Mouse (Mus musculus) CD4-positive helper T cell, adult 2 months (primary cell): ENCODE data around the gene Krt25.

Source experiments
- DNase-seq: peaks from one replicate; pipeline ENCODE4 v3.0.0-alpha.2; 2012; ENCODE audit warnings: low read depth, missing footprints, low spot score

The Krt25 gene

DNA sequence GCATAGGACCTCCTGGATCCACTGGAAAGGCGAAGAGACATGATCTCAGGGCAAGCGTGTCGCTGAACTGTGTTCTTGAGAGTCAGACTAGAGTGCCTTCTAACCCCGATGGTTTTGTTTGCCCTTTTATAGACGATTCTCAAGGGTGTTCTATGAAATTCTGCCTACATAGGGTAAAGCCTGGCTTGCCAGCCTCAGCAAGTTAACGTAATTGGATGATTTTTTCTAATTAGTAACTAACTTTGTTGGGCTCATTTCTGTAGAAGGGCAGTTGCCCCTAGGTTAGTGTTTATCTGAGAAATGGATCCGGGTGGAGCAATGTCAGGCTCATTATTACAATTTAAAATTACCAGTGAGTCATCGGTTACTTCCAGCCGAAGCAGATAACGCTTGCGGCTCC, at the start of gene Krt25:
TSS of gene Krt25 (minus strand) at position 101 of the 400 bp plus-strand sequence.
- no peak for DNase-seq

DNA sequence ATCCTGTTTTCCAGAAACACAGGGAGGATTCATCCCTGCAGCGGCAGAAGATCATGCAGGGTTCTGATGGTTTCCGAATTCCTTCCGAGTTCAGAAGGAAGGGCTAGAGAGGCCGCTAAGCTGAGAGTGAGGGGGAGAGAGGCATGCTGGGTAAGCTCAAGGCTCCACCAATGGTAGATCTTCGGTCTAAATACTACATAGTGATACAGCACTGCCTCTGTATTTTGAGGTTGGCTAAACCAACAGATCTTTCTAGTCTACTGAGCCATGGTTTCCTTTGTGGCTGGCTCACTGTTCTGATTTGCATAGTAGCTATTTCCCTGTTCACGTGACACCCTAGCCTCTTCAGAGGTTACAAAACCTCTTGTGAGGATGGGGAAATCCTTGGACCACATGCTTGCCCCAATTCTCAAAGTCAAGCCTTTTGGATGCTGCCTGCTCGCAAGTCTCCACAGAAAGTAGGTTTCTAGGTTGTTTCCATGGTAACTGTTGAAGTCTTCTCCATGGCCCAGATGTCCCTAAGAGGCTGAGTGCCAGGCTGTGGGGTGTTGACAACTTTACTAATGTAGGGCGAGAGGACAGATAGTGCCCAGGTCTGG, 47.2 kb upstream of the Krt25 start:
- peak; percentile 20 for DNase-seq

GRCm38 (mm10) chr11:99369229-99369628, 46.5 kb upstream of the Krt25 start:
- DNase-seq, result no peak

DNA sequence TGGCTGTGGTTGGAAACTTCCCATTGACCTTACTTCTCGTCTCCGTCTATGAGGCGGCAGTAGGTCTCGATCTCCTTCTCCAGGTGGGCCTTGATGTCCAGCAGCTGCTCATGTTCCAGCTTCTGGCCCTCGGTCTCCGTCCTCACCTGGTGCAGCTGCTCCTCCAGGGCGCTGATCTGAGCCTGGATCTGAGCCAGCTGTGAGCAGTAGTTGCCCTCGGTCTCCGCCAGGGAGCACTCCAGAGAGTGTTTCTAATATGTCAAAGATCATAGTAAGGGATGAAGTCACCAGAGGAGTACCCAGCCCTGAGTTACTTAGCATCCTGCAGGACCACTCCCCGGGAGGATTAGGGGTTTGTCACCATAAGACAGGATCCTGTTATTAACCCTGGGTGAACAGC, 44.0 kb upstream of the Krt25 start:
- DNase-seq, result no peak

- peak; percentile 27 for DNase-seq
Observed at GRCm38 (mm10) chr11:99364412-99364811, 41.7 kb upstream of the Krt25 start.

GRCm38 (mm10) chr11:99361423-99361822, 38.7 kb upstream of the Krt25 start:
- DNase-seq, result no peak

- DNase-seq, result no peak
Observed at GRCm38 (mm10) chr11:99351004-99351403, 28.3 kb upstream of the Krt25 start, which contains the start of gene Krt27. Krt27 (minus strand) TSS chr11:99351104.

DNA sequence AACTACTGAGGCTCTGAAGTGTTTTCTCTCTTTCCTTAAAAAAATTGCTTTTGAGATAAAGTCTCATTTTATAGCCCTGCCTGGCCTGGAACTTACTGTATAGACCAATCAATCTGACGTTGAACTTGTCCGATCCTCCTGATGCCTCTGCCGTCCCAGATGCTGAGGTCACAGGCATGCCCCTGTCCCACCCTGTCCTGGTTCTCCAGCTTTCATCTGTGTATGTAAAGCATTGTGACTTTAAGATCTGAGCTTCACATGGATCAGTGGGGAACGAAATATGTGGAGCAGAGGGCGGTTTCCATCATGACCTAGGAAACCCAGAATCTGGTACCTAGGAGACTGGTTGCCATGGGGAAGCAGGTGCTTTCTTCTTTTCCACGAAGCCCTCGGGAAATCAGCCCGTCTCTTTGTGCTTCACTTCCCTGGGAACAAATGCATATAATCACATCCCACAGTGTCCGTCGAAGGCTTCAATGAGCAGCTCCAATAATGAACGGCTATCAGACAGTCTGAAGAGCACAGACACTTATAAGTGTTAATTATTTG, 16.6 kb upstream of the Krt25 start:
- DNase-seq, result no peak

DNA sequence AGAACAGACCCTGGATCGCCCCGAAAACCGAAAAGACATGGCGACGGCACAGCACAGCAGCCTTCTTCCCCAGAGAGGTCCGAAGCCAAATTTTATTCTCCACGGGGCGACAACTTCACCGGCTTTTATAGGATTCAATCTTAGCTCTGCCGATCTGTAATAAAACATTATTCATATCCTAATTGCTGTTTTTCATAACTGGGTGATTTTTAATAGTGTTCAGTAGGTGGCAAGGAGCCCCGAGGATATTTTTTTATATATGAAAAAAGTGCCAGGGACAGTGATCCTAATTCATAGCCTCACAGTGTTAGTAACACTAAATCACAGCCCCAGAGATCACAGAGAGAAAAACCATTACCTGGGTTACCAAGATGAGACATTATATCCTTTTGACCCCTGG, 15.1 kb upstream of the Krt25 start, which contains the start of gene Krt26:
TSS of gene Krt26 (minus strand) at position 101 of the 400 bp plus-strand sequence.
- no peak for DNase-seq

DNA sequence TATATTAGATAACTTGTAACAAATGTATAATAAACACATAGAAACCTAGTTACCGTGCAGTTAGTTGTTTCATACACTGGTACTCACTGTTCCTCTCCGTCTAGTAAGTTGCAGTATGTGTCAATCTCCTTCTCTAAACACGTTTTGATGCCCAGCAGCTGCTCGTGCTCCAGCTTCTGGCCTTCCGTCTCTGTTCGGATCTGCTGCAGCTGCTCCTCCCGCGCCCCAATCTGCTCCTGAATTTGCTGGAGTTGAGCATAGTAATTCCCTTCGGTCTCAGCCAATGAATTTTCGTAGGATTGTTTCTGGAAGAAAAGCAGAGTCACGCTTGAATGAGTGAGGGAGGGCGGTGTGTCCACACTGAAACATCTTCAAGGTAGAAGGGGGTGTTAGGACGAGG, 10.7 kb upstream of the Krt25 start:
- DNase-seq, result no peak

- no peak for DNase-seq
Observed at GRCm38 (mm10) chr11:99329655-99330054, 6.9 kb upstream of the Krt25 start.

DNA sequence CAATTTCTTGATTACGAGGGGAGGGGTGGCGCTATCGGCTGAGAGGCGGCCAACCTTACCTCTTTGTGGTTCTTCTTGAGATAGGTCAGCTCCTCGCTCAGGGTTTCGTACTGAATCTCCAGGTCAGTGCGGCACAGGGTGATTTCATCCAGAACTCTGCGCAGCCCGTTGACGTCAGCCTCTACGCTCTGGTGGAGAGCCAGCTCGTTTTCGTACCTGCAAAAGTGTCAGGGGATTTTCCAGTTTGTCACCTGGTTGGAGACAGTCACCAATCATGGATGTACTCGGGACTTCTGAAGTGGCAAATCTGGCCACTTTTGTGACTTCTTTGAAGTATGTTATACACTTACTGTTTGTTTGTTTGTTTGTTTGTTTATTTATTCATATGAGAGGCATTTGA, 1.7 kb downstream of the Krt25 start:
- no peak for DNase-seq

DNA sequence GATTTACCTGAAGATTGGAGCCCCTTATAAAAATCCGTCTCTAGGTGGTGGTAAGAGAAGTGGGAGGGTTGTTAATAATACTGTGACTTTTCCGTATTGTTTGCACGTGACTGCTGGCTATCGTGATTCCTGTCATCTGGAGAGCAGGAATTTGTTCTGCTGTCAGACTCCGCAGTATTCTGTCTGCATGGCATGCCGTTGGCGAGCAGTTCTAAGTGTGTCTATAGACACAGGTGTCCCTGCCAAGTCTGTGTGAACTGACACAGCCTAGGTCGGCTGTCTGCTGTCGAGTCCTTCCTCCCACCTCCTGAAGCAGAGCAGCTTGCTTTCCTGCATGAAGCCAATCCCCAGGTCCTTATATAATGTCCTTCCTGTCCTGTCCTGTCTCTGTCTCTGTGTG, 3.6 kb downstream of the Krt25 start:
- no peak for DNase-seq

- DNase-seq, result no peak
Observed at GRCm38 (mm10) chr11:99316543-99316942, 6.2 kb downstream of the Krt25 start.

DNA sequence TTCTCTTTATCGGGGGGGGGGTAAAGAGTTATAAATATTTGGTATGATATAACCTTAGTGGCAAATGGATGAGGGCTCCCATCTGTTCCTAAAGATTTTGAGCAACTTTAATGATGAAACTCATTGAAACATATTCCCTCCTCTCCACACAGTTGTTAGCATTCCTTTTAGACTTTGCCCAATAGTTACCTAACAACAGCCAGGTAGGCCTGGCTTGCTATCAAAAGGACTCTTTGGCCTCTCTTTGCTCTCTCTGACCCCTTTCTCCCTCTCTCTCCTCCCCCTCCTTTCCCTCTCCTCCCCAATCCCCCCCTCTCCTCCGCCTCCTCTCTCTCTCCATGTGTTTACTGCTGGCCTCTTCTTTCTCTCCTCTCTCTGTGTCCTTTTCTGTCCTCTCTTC, 8.2 kb downstream of the Krt25 start:
- DNase-seq, result no peak

DNA sequence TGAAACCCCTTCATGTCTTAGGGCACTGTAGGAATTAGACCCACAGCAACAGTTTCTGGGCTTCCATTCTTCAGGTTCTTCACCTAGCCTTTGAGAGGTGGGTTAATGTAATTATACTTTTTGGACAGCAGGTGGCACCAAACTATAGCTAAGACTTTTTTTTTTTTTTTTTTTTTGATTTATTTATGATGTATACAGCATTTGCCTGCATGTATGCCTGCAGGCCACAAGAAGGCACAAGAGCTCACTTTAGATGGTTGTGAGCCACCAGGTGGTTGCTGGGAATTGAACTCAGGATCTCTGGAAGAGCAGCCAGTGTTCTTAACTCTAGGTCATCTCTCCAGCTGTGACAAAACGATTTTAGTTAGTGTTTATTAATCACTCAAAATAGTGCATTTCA, 11.9 kb downstream of the Krt25 start:
- peak; percentile 71 for DNase-seq

DNA sequence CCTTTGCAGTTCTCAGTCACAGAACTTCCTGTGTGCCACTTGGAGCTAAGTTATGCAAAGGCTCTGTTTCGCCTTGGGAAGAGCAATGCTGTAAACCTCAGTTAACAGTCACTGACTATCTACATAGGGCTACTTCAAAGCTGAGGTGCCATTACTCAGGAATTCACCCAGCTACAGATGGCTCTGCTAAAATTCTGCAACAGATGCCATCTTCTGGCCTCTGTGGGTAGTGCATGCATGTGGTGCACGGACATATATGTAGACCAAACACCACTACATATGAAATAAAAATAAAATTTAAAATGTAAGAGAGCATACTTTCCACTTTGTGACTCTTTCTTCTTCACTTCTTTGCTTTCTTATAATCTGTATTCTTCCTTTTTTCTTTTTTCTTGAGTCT, 15.2 kb downstream of the Krt25 start:
- peak; percentile 72 for DNase-seq

GRCm38 (mm10) chr11:99295039-99295438, 27.7 kb downstream of the Krt25 start:
- no peak for DNase-seq

DNA sequence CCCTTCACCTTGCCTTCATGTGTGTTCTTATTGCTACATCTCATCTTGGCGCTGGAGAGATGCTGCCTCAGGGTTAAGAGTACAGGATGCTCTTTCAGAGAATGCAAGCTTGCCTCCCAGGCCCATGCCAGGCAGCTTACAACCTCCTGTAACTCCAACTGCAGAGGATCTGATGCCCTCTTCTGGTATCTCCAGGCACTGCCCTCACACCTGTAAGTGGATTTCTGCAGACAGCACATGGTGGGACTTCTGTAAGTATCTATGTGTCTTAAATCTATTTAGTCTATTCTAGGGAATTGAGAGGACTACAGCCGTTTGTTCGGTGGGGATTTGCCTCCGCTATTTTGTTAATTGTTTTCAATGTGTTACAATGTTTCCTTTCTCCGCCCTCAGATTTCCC, 29.9 kb downstream of the Krt25 start:
- peak; percentile 74 for DNase-seq

- DNase-seq, result no peak
Observed at GRCm38 (mm10) chr11:99284833-99285312, 37.9 kb downstream of the Krt25 start, which contains the start of gene Krt24. Krt24 (minus strand) TSS chr11:99285262.

GRCm38 (mm10) chr11:99284011-99284410, 38.7 kb downstream of the Krt25 start:
- no peak for DNase-seq

DNA sequence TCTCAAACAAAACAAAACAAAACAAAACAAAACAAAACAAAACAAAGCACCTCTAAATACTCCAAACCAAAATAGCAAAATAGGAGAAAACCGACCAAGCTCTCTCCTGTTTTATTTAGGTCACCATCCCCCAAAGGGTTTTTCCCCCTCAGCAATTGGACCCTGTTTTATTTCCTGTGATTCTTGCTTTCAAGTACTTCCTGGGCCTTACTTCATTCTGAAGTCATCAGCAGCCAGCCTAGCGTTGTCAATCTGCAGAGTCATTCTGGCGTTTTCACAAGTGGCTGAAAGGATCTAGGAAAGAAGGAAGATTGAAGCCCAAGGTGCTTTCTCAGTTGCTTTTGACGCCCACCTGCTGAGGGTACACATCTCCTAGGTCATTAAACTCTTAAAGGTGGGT, 39.4 kb downstream of the Krt25 start:
- peak; percentile 15 for DNase-seq

- no peak for DNase-seq
Observed at GRCm38 (mm10) chr11:99281116-99281515, 41.6 kb downstream of the Krt25 start.
